Mouse (Mus musculus) E14TG2a.4 (cell line): ENCODE measurements around the gene Ifit1bl2.
"Not testable (repeated sequence)": the region's sequence is repeated elsewhere in the genome, so short reads cannot be mapped to it uniquely, and the experiment has no call there.

Source experiments
- H3K27me3 ChIP-seq: 2 replicates; pipeline ENCODE4 v1.6.1; 2014; ENCODE audit warnings: low read length, control low read depth; ENCODE audit not compliant: insufficient read depth
- H3K36me3 ChIP-seq: 2 replicates; pipeline ENCODE4 v1.6.1; 2014; ENCODE audit warnings: low read length, control low read depth; ENCODE audit not compliant: insufficient read depth
- H3K4me1 ChIP-seq: replicated peaks from 2 replicates; pipeline ENCODE4 v1.6.1; 2014; ENCODE audit warnings: low read depth, low read length, control low read depth
- H3K4me3 ChIP-seq: replicated peaks from 2 replicates; pipeline ENCODE4 v1.5.1; 2014; ENCODE audit warnings: mild to moderate bottlenecking, low read length
- H3K9me3 ChIP-seq: 2 replicates; pipeline ENCODE4 v1.6.1; 2014; ENCODE audit warnings: low read length, control low read depth
- CTCF ChIP-seq: conservative IDR thresholded peaks from 2 replicates; pipeline ENCODE4 v1.5.1; 2014; ENCODE audit warnings: low read length
- NANOG ChIP-seq: IDR thresholded peaks from 2 replicates; pipeline ENCODE4 v1.6.1; 2014; ENCODE audit warnings: borderline replicate concordance, low read length, mixed read lengths
- POU5F1 ChIP-seq: IDR thresholded peaks from 2 replicates; pipeline ENCODE4 v1.6.1; 2014; ENCODE audit warnings: low read length, borderline replicate concordance

Ifit1bl2 gene

GRCm38 (mm10) chr19:34627496-34627895, 13.0 kb downstream of the Ifit1bl2 start:
- no peaks in the 10 kb centered on the region for H3K36me3 ChIP-seq
- no peaks in the 10 kb centered on the region for H3K27me3 ChIP-seq
- H3K9me3 ChIP-seq: no peaks in the 10 kb centered on the region
- TF ChIP-seq NANOG (no peak), POU5F1 (no peak), CTCF (no peak)
- no peaks in the 10 kb centered on the region for H3K4me1 ChIP-seq
- no peak overlapping the region for H3K4me3 ChIP-seq

- TF ChIP-seq POU5F1 (no peak), NANOG (no peak)
- no peaks in the 10 kb centered on the region for H3K27me3 ChIP-seq
- no peaks in the 10 kb centered on the region for H3K36me3 ChIP-seq
- H3K4me3 ChIP-seq: no peak overlapping the region
- no peaks in the 10 kb centered on the region for H3K4me1 ChIP-seq
- H3K9me3 ChIP-seq: no peaks in the 10 kb centered on the region
Observed at GRCm38 (mm10) chr19:34624663-34625062, 15.9 kb downstream of the Ifit1bl2 start.

- no peaks in the 10 kb centered on the region for H3K27me3 ChIP-seq
- TF ChIP-seq CTCF: no peak
- no peak for TF ChIP-seq NANOG
- TF ChIP-seq POU5F1: no peak
Observed at GRCm38 (mm10) chr19:34623781-34624180, 16.8 kb downstream of the Ifit1bl2 start.

GRCm38 (mm10) chr19:34620871-34621270, 19.7 kb downstream of the Ifit1bl2 start:
- Histone ChIP-seq H3K4me3 (no peak overlapping the region), H3K27me3 (no peaks in the 10 kb centered on the region), H3K9me3 (no peaks in the 10 kb centered on the region), H3K36me3 (no peaks in the 10 kb centered on the region), H3K4me1 (no peaks in the 10 kb centered on the region)
- TF ChIP-seq POU5F1 (no peak), NANOG (no peak), CTCF (no peak)

More at GRCm38 (mm10) chr19:34623781-34624180, 16.8 kb downstream of the Ifit1bl2 start:
- Histone ChIP-seq H3K9me3 (no peaks in the 10 kb centered on the region), H3K4me1 (no peaks in the 10 kb centered on the region), H3K36me3 (no peaks in the 10 kb centered on the region), H3K4me3 (no peak overlapping the region)

GRCm38 (mm10) chr19:34612243-34613001, 28.1 kb downstream of the Ifit1bl2 start:
- H3K9me3 ChIP-seq, H3K27me3 ChIP-seq, H3K4me3 ChIP-seq, H3K4me1 ChIP-seq, H3K36me3 ChIP-seq: not testable (repeated sequence)

- not testable (repeated sequence) for H3K9me3 ChIP-seq, H3K4me1 ChIP-seq, H3K27me3 ChIP-seq, H3K36me3 ChIP-seq, H3K4me3 ChIP-seq
Observed at GRCm38 (mm10) chr19:34610118-34610517, 30.4 kb downstream of the Ifit1bl2 start.

- not testable (repeated sequence) for H3K4me3 ChIP-seq, H3K27me3 ChIP-seq, H3K9me3 ChIP-seq, H3K36me3 ChIP-seq, H3K4me1 ChIP-seq
Observed at GRCm38 (mm10) chr19:34607237-34608051, 33.1 kb downstream of the Ifit1bl2 start, which contains the start of gene Ifit3b. Gene Ifit3b (plus strand): TSS chr19:34607970.

GRCm38 (mm10) chr19:34605472-34605871, 35.1 kb downstream of the Ifit1bl2 start:
- no peak overlapping the region for H3K4me3 ChIP-seq
- no peaks in the 10 kb centered on the region for H3K27me3 ChIP-seq
- no peak for TF ChIP-seq CTCF
- no peak for TF ChIP-seq POU5F1
- TF ChIP-seq NANOG: no peak
- H3K9me3 ChIP-seq: no peaks in the 10 kb centered on the region
- no peaks in the 10 kb centered on the region for H3K36me3 ChIP-seq
- no peaks in the 10 kb centered on the region for H3K4me1 ChIP-seq

GRCm38 (mm10) chr19:34601888-34602287, 38.7 kb downstream of the Ifit1bl2 start, which contains the start of gene Ifit1bl1:
Gene Ifit1bl1 (minus strand): TSS chr19:34601956.
- H3K4me1 ChIP-seq, H3K4me3 ChIP-seq, H3K9me3 ChIP-seq, H3K27me3 ChIP-seq, H3K36me3 ChIP-seq: not testable (repeated sequence)

GRCm38 (mm10) chr19:34599250-34599649, 41.3 kb downstream of the Ifit1bl2 start:
- H3K36me3 ChIP-seq, H3K4me3 ChIP-seq, H3K9me3 ChIP-seq, H3K27me3 ChIP-seq, H3K4me1 ChIP-seq: not testable (repeated sequence)
